Mouse (Mus musculus) urinary bladder, postnatal 10 days (tissue): ENCODE measurements around the gene Neb.

ENCODE experiments used
- DNase-seq: peaks from one replicate; pipeline ENCODE4 v3.0.0; 2022; ENCODE audit warnings: low spot score

The Neb gene

DNA sequence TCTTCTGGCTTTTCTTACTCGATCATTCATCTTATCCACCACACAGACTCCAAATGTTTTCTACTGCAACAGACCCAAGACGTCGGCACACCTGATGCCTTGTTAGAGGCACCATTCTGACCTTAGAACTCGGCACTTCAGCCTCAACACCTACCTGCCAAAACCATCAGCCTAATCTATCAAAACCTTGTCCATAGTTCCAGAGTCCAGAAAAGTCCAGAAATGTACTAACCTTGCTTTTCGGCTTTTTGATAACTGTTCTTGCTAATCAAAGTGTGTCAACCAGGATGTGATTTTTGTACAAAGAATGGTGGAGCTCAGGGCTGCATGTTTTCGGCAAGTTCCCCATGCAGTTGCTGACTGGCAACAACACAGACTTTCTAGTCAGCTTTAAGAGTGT, 3.6 kb downstream of the Neb start:
- no peak for DNase-seq

DNA sequence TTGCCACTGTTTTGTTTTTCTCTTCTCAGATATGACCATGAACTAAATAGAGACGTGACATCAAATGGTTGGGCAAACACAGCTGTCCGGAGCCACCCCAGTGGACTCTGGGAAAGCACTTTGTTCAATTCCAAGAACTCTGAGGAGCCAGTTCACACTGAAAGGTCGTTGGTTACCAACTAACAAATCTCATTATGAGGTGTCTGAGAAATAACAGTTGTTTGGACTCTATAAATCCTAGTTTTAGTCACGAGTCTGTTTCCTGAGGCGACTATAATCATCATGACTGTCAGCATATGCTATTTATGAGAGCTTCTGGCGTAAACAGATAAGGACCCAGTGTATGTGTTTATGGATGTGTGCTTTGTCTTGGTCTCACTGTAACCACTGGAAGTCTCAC, 5.8 kb downstream of the Neb start:
- no peak for DNase-seq

DNA sequence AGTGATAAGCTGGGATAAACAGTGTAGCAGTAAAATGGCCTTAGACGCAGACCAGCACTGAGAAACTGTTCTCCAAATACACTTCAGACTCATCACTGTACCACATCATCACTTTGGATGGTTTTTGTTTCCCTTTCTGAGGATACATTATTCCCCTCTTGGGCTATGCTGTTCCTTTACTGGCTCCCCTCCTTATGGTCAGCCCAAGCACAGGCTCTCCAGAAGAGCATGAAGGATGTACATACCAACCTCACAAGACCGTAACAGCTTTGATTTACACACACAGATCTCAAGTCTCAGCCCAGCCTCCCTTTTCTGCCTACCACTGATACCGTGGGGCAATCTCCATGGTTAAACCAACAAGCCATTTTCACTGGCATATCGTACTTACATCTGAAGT, 6.2 kb downstream of the Neb start:
- no peak for DNase-seq

DNA sequence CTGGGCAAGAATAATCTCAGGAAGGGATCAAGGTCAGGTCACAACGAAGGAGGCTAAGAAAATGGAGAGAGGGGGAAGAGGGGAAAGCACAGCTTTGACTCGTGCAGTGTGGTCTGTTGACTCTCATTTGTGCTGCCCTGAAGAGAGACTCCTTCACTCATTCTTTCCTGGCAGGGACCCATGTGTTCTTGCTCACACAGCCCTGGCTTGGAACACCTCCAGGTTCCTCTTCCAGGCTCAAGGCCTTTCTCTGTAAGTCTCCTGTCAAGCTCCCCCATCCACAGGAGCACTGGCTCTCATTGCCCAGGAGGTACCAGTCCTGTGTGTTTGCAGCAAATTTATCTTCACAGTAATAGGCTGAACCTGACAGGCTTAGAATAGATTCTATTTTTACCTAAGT, 7.2 kb downstream of the Neb start:
- DNase-seq, result no peak

DNA sequence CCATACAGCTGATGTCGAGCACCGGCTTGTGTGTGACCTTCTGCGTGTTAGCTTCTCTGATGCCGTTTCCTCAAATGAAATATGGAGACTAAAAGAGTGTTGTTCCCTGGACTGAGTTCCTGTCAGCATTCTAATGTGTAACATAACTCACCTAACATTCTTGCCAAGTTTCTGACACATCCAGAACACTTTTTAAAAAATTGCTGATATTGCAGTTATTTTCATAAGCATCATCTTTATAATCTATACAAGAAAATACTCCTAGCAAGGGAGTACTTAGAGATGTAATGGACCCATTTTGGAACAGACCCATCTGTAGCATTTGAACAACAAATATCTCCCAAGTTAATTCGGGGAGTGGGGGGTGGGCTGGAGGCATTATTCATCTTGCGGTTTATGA, 8.7 kb downstream of the Neb start:
- no peak for DNase-seq

DNA sequence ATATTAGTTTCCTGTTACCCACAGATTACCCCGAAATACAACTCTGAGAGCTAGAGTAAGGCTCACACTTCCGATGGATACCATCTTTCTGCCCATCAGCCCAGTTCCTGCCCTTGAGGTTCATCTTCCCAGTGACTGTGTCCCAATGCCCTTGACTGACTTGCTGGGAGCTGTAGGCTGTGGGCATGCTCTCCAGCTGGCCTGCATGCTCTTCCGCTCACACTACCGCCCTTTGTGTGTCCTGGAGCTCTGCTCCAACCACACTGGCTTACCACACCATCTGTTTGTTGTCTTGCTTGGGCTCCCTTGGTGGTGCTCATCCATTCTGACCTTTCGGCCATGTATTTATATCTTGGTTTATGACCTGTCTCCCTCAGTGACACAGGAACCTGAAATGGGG, 10.6 kb downstream of the Neb start:
- DNase-seq, result no peak

DNA sequence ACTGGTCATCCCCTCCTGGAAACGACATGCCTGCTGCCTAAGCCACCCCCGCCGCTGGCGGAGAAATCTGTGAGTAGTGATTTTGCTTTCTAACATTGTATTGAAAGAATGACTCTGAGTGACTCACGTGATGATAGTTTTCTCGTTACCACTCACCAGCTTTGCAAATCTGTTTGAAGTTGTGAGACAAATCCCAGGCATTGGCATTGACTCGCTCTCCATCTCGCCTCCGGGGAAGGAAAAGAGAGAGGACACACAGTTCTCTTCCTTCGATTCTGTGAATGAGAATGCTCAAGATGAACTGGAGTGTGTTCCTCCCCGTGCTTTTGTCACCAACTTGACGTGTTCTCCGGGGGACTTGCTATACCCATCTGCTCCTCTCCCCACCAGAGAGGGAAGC, 11.0 kb downstream of the Neb start:
- DNase-seq, result no peak

DNA sequence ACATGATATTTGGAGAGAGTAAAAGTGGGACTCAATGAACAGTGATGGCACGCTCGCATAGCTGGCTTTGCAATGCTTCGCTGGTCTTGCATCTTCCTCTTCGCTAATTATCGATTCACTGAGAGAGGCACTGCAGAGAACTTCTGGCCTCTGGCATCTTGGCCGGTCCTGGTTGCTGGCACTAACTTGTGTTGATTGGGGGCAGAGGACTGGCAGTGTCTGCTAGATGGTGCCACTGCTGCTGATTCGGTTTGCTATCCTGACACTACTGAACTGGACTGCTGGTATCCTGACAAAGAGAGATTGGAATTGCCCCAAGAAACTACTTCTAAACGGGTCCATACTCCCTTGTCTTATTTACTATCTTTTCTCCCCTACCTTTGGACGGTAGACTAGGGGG, 17.2 kb downstream of the Neb start:
- DNase-seq, result no peak

DNA sequence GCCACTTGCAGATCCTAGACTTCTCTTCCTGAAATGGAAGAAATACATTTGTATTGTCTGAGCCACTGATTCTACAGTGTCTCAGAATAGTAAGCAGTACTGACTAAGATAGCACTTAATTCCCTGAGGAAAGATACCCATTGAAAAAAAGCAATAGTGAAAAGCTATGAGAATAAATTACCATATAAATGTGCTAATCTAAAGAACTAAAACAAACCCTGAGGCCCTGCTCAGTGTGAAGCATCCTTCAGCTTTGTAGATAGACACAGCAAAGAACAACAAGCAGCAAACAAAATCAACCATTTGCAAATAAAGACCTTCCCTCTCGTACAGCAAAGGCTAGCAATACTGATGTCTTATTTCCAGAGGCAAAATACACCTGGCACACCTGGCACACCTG, 18.6 kb downstream of the Neb start:
- no peak for DNase-seq

DNA sequence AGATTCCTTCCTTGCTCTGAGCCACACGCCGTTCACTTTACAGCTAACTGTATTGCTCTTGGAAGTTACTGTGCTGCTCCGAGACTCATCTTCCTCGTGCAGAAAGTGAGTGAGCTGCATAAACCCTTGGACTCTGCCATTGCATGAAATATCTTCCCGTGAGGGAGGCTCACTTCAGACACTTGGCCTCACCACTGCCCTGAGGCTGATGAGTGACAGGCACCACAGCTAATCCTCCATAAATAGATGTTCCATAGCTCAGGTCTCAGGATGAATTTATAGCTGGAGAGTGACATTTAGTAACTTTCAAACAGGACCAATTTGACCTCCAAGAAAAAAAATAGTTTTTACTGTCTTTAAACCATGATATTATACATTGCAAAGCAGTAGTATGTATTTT, 20.1 kb downstream of the Neb start:
- no peak for DNase-seq

DNA sequence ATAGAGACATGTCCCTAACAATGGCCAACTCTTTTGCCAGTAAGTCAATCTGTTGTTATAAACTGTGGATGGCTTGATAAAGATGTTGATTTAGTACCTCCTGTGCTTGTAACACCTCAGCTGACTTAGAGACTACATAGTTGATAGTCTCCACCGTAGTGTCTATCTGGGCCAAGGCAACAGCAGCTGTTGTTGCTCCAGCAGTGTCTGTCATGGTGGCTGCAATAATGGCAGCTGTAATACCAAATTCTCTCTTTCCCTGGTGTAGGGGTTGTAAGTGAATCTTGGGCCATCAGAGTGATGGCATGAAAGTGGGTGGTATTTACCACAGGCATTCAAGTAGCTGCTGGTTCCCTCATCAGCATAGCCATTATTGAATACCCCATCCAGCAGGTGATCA, 27.2 kb downstream of the Neb start:
- DNase-seq, result no peak

DNA sequence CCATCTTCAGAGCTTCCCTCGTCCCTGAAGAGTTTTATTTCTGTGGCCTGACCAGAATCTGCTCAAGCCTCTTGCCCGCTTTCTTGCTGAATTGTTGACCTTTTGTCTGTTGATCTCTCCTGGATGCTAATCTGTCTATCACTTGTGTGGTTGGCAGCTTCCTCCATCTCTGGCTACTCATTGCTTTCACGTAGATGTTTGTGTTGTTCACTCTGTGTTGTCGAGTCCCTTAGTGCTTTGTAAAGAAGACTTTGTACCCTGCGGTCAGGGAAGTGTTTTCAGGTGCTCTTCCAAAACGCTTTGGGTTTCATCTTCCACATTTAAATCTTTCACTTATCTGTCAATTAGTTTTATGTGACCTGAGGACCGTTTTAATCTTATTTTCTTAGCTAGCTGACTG, 37.3 kb downstream of the Neb start:
- no peak for DNase-seq

DNA sequence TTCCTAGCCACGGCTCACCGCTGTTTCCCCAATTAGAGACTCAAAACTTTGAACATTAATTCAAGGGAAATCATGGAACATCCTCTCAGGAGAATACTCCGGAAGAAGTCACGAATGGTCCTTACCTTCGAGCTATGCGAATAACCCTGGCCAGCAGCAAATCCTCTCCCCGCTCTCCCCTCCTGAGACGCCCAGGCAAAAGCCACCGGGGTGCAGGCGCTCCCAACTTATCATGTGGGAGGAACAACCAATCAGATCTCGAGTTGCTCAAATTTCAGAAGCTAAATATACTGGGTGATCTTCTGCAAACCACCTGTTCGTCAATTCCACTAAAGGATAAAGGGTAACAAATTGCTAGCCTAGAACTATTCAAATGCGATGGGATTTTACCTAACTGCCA, 42.7 kb downstream of the Neb start:
- DNase-seq, result no peak

DNA sequence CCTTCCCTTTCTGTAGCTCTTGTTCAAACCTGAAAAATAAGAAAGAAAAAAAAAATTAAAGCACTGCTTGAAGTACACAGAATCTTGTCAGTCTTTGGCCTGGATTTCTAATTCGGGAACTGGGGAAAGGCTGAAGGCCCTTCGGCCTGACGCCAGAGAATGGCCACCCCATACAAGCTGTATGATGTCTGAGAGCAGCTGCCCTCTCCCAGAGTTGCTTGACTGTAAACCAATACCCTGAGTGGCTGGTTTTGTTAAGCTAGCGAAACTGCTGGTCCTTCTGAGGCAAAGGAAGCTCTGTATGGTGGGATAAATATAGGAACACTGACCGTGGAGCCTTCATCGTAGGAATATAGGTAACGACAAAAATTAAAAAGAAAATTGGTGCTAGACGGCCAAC, 43.2 kb downstream of the Neb start:
- no peak for DNase-seq

DNA sequence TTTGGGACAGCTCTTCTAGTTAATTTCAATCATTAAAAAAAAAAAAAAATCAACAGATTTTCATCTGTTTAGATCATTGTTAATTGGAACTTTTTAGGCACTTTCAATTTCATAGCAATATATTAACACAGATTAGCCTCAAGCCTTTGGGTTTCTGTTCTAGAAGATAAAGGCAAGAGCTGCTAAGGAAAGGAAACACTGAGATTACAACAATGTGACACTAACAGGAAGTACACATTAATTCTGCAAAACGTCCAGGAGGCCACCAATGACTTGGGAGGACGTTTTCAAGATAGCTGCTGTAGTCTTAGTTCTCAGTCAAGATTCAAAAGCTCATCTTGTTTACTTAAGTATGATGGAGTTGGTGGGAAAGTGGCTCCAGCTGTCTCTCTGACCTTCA, 44.7 kb downstream of the Neb start:
- no peak for DNase-seq

DNA sequence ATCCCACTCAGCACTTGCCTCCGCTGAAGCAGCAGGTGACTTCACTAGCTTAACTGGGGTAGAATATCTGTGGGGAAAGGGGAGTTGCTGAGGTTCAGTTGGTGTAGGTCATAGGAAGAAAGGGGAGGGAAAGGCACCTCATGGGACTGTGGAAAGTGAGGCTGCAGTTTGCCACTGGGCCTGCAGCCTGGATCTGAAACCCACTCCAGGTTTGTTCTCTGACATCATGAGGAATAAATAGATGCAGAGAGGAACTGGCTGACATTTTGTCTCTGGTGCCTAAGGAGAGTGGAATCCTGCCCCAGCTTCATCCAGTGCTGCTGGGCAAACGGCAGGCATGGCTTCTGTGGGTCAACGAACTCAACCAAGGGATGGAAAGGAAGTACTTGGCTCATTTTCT, 46.5 kb downstream of the Neb start:
- DNase-seq, result no peak

DNA sequence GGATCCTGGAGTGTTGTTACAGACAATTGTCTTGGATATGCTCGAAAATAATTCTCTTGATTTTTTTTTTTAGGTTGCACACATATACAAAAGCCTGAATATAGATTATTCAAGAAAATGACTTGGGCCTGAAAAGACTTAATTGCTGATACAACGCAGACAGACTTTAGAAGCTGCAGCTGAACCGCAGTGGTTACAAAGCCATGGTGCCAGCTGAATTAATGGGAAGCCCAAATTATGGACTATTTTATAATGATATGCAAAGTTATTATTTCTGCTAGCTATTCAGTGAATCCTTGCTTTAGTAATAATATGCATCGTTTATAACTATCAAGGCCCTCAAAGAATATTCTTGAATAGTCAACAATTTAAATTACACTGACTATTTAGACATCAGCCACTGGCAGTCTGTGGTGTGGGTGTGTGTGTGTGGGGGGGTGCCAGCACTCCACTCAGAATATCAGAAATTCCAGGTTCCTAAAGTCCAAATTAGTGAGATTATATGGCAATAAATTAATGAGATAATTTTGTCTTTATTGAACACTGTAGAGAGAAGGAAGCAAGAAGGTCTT, 50.9 kb downstream of the Neb start:
- no peak for DNase-seq

DNA sequence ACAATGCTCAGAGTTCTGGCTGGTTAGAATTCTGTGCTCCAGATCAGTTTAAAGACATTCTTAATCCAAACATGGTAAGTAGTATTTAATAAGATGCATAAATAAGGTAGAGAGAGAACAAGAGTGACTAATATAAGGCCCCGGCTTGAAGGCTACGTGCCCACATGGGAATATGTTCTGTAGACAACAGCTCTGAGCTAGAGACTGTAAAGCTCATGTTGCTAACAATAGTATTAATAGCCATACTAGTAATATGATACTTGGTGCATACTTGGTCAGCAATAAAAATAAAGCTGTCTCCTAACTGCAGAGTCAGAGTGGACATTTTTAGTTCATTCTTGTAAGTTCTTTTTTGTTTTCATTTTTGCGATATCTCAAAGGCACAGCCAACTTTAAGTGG, 56.4 kb downstream of the Neb start:
- DNase-seq, result no peak

DNA sequence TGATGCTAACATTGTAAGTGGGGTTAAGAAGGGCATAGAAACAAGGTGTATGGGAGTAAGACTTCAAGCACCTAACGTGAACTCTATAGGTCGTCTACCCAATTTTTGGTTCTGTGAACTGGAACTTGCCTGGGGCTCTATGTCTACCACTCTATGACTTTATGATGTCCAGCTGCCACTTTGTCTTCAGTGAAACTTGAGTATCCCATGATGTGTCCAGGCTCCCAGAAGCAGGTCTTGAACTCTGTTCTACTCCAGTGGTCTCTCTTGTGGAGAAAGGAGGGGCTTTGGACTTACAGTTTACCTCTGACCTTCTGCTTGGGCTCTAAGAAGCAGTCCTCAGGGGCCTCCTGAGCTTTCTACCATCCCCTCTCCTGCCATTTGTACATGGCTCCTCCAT, 58.1 kb downstream of the Neb start:
- DNase-seq, result no peak

DNA sequence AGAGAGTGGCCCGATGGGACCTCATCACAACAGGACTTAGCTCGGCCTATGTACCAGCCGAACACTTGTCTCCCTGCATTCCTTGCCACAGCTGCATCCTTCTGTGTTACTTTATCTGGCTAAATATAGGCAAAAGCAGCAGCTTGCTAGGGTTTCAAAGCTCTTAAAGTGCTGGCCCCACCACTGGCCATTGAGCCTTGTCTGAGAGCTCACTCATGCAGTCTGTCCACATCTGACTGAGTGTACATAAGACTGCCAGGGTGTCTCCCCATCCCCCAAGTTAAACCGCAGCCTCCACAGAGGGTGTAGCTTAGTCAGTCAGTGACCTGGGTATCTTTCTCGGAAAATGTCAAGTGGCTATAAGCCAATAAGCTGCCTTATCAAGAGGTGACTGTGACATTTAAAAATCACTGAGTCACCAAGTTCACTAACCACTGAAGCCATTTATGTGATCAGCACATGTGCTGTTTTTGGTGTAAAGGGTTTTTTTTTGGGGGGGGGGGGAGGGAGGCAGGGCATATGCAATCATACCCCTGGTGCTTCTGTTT, 59.2 kb downstream of the Neb start:
- no peak for DNase-seq

DNA sequence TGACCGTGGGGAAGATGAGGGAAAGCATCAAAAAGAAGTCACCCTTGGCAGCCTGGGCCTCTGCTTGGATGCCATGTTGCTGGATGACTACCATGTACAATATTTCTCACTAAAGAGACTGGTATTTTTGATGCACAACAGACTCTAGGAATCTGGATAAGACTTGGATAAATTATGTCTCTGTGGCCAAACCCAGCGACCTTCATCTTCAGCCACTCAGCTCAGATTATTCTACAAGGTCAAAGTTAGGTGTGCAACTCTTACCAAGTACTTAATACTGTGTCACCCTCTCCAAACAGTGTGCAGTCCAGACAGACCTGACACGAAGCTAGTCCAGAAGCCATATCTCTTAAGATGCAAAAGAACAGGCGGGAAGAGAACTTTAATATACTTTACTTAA, 60.8 kb downstream of the Neb start:
- DNase-seq, result no peak

DNA sequence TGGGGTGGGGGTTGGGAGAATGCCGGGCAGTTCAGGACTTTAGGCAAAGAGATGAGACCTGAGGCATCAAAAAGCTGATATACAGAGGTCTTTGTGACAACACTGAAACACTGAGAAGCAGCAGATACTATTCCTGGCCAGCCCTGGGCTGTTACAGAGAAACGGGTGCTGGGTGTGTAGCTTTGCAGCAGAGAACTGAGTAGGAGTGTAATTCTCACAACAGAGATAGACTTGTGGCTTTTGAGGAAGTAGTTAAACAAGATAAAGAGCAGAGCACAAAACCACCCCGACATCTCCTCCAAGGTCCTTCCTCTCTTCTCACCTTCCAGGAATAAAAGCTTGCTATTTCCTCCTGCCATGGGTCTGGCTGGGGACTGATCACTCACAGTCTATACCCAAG, 62.5 kb downstream of the Neb start:
- no peak for DNase-seq

DNA sequence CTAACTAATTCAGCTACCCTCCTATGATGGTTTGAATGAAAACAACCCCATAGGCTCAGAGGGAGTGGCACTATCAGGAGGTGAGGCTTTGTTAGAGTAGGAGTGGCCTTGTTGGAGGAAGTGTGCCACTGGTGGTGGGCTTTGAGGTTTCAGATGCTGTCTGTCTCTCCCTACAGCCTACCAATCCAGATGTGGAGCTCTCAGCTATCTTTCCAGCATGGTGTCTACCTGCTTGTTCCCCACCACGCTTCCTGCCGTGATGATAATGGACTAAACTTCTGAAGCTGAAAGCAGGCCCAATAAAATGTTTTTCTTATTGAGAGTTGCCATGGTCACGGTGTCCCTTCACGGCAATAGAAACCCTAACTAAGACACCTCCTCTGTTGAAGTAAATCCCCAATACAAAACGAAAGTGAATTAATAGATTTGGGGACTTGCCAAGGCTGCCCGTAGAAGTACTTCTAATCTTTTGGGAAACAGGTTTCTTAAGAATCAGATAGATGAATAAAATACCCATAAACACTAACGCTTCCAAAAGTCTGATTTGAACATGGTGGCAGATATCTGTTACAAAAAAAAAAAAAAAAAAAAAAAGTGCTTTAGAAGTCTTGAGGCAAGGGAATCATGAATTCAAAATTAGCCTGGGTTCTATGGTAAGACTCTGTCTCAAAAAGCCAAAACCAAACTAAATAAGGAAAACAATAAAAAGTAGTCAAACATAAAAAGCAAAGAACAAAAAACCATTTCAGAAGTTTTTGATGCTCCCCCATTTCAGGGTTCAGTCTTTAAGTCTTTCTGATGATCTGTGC, 63.1 kb downstream of the Neb start:
- DNase-seq, result no peak

DNA sequence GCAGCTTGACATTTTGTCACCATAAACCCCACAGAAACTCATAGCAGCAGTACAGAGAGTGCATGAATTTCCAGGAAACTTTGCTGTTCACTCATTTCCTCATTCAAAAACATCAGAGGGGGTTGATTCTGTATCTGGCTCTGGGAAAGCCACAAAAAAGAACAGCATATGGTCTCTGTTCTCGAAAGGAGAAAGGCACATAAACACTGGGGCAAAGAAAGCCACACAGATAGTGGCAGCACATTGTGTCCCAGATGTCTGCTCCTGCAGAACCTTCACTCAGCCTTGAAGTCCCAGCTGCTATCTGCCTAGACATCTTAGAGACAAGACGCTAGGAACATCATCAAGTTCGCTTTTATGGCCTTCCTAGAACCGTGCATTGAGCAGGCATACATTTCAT, 67.5 kb downstream of the Neb start:
- DNase-seq, result no peak
